Mouse (Mus musculus) erythroblast, embryonic 14.5 days (primary cell): ENCODE results near the gene Dctn5.

Experiments used
- GATA1 ChIP-seq: IDR thresholded peaks from 2 replicates; pipeline ENCODE4 v1.6.1; 2012; ENCODE audit warnings: low read length, inconsistent platforms, mixed read lengths
- TAL1 ChIP-seq: IDR thresholded peaks from 3 replicates; pipeline ENCODE4 v1.6.1; 2012; ENCODE audit warnings: low read length, inconsistent platforms, mixed read lengths

DNA sequence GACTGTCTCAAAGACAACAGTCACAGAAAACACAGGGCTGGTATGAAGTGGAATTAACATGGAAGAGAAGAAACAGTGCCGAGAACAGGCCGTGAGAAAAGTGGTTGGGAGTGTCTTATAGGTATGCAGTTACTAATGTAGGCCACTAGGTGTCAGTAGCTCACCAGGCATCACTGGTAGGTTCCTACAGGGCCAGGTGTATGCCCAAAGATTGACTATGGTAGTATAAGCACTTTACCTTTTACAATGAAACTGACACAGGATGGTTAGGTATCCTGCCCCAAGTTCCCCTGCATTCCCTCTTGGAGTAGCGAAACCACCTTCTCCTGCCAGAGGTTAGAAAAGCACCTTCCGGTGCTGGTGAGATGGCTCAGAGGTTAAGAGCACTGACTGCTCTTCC lies 33.6 kb upstream of the Dctn5 start:
- TF ChIP-seq TAL1 = no peak
- TF ChIP-seq GATA1 = no peak
